Mouse (Mus musculus) heart, adult 2 months (tissue): ENCODE results near the gene Tmem204. TPM values are rescaled to one million over a fixed set of nuclear protein-coding genes. Genes with fewer than 3 reads are reported as not detected.
A peak's percentile ranks its signal among the peaks of the same experiment; 100 is the strongest.

Source experiments
- DNase-seq, 2 experiments: peaks; one replicate each; pipeline ENCODE4 v3.0.0; 2021
- H3K27ac ChIP-seq: fragments of 200-600 bp; 2 replicates; pipeline ENCODE4 v1.8.1; 2022
- H3K27me3 ChIP-seq: fragments of 200-500 bp; 2 replicates; pipeline ENCODE4 v1.6.1; 2012; ENCODE audit warnings: mild to moderate bottlenecking, low read length, inconsistent platforms, mixed read lengths; ENCODE audit not compliant: control insufficient read depth, insufficient read depth
- H3K36me3 ChIP-seq: fragments of 200-500 bp; 2 replicates; pipeline ENCODE4 v1.6.1; 2012; ENCODE audit warnings: low read length, inconsistent platforms; ENCODE audit not compliant: control insufficient read depth, insufficient read depth
- H3K4me1 ChIP-seq: fragments of 200-500 bp; 2 replicates; pipeline ENCODE4 v1.6.1; 2011; ENCODE audit warnings: low read length; ENCODE audit not compliant: control insufficient read depth, insufficient read depth
- H3K4me3 ChIP-seq: fragments of 200-600 bp; 2 replicates; pipeline ENCODE4 v1.8.1; 2022
- H3K79me2 ChIP-seq: fragments of 200-500 bp; replicated peaks from 2 replicates; pipeline ENCODE4 v1.6.1; 2012; ENCODE audit warnings: mild to moderate bottlenecking, inconsistent platforms, low read length, moderate library complexity, mixed read lengths; ENCODE audit not compliant: control insufficient read depth, insufficient read depth
- H3K9ac ChIP-seq: fragments of 200-500 bp; 2 replicates; pipeline ENCODE4 v1.6.1; 2012; ENCODE audit warnings: low read depth, mild to moderate bottlenecking, control low read depth, inconsistent platforms, low read length, mixed read lengths
- CTCF ChIP-seq: fragments of 200-600 bp; IDR thresholded peaks from 2 replicates; pipeline ENCODE4 v1.8.1; 2022; ENCODE audit warnings: antibody characterized with exemption, mild to moderate bottlenecking, moderate library complexity
- EP300 ChIP-seq: fragments of 200-500 bp; IDR thresholded peaks from 2 replicates; pipeline ENCODE4 v1.6.1; 2011; ENCODE audit warnings: low read depth, low read length, control low read depth; ENCODE audit not compliant: insufficient read depth
- POLR2A ChIP-seq: fragments of 200-500 bp; IDR thresholded peaks from 2 replicates; pipeline ENCODE4 v1.6.1; 2011; ENCODE audit warnings: mild to moderate bottlenecking, low read depth, low read length, control low read depth; ENCODE audit not compliant: insufficient read depth
- WGBS: fragments of 180-500 bp; shearing (Covaris S2); methylation state at CpG from one replicate; pipeline ENCODE4 v1.1.7; 2018; 5-methylcytosine and 5-hydroxymethylcytosine counted together
- intact Hi-C: fragments of 180-260 bp; cut with DNase I; formaldehyde crosslinking; loops from one replicate; pipeline ENCODE4 v1.15.1; 2025
- polyA plus RNA-seq: library from polyadenylated mRNA; depleted of rRNA; stranded (reverse); fragments of >200 nt; gene quantifications from 2 replicates; pipeline ENCODE4 v1.2.3, GENCODE M21; 2012
- total RNA-seq, 2 experiments: library from RNA; stranded (reverse); gene quantifications; 2 replicates each; pipeline ENCODE4 v1.2.3; 2021

The Tmem204 gene
- total and polyA plus RNA-seq, 3 experiments, result 40.0 to 77.3 (median 45.1) TPM

DNA sequence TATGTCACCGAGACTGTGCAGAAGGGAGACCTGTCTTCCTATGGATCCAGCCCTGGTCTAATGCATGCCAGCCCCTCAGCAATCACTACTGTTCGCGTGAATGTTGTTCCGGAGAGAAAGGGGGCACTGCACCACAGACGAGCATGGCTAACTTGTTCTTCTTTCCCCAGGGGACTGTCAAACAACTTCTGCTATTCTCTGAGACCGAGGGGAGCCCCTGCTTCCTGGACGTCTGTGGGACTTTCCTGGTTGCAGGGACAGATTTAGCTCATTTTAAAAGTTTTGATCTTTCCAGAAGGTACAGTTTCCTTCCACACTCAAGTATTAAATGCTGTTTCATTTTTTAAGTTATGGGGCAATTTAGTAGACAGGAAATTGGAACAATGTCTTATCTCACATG, 38.5 kb downstream of the Tmem204 start:
- intact Hi-C loops, result no loop called here
- no peaks in the 10 kb centered on the region for H3K27me3 ChIP-seq
- H3K27ac ChIP-seq, result peak overlapping the region; percentile 18

DNA sequence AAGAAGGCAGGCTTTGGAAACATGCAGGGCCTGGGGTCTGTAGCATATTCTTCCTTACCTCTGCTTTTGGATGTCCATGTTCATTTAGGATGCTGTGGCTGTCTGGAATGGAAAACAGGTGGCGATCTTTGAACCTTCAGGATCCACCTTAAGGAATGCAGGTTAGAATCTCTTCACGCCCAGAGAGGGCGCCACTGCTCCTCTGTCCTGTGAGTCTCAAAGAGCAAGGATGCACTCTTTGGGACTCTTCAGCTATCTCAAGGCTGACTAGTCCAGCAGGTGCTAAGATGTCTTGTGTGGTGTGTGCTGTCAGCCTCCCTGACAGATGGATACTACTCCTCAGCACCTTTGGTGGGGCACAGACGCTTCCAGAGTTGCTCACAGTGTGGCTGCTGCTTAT, 47.2 kb downstream of the Tmem204 start:
- WGBS, result 54% methylated on average over 4 of the region's 4 CpGs
- Histone ChIP-seq H3K4me3 (no peak overlapping the region), H3K27me3 (no peaks in the 10 kb centered on the region), H3K4me1 (no peaks in the 10 kb centered on the region), H3K79me2 (no peaks in the 10 kb centered on the region), H3K27ac (no peak overlapping the region), H3K9ac (no peak overlapping the region), H3K36me3 (no peaks in the 10 kb centered on the region)
- TF ChIP-seq EP300 (no peak), CTCF (peak; percentile 76), POLR2A (no peak)
- intact Hi-C loops, result no loop called here
- peak in 1 of 2 experiments; percentile 17 for DNase-seq

More for the DNA sequence above, 38.5 kb downstream of the Tmem204 start:
- Histone ChIP-seq H3K4me3 (no peak overlapping the region), H3K4me1 (peaks cover 5% of the 10 kb centered on the region), H3K36me3 (no peaks in the 10 kb centered on the region), H3K79me2 (no peaks in the 10 kb centered on the region), H3K9ac (no peak overlapping the region; the same call in 1 of the 2 replicates)
- no peak for DNase-seq
- no peak for TF ChIP-seq CTCF
- TF ChIP-seq EP300, result no peak
- TF ChIP-seq POLR2A, result no peak
- WGBS, result 45% methylated on average over 7 of the region's 7 CpGs

DNA sequence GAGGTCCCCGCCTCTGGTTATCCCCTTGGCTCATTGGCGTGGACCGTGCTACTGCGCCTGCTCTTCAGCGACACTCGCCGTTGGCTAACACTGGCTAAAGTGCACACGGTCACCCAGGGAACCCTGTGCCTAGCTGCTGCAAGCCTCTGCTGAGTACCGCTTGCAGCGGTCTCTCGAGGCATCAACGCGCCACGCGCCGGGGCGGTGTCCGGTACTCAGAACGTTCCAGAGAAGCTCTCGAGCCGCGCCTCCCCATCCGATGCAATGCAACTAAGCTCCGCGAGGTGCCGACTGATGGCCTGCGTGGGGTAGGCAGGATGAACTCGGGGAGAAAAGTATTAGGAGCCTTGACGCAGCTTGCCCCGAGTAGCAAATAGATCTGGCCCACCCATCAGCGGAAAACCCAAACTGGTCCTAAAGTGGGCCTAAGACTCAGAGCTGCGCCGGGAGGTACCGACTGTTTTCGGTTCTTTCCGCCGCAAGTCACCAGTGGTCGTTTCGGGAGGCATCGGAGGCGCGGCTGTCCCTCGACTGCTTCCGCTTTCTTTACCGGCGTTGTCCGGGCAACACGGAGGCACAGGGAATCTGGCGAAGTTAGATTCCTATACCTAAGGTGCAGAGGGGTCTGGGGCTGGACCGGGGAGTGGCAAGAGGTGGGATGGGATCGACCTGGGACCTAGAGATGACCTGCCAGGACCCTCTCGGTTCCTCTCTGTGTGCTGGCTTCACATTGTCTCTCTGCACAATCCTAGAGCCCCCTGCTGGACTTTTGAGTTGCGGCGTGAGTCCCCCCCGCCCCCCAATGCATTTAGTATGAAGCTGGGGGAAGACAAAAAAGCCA, 66.9 kb downstream of the Tmem204 start:
- intact Hi-C loops, result loop anchor here (1.0 to 10.0 kb wide), 6 partner anchors 46 to 272 kb away; partner anchors contain the start of genes BC003965, Jpt2 and Ube2i
- no peaks in the 10 kb centered on the region; the same call in 1 of the 2 replicates for H3K4me1 ChIP-seq
- H3K4me3 ChIP-seq, result peak overlapping the region; percentile 71
- DNase-seq, result peak; percentile 81 to 87
- peak overlapping the region; percentile 80 for H3K27ac ChIP-seq
- H3K9ac ChIP-seq, result peak overlapping the region; percentile 55
- peaks cover 11% of the 10 kb centered on the region for H3K36me3 ChIP-seq
- WGBS, result under 1% methylated on average over 55 of the region's 55 CpGs
- H3K79me2 ChIP-seq, result peaks cover 11% of the 10 kb centered on the region
- TF ChIP-seq POLR2A, result peak; percentile 85
- TF ChIP-seq EP300, result 0 out of 2 replicates have a peak, but pooled peaks have one; percentile 16
- TF ChIP-seq CTCF, result peak; percentile 57
- no peaks in the 10 kb centered on the region for H3K27me3 ChIP-seq

DNA sequence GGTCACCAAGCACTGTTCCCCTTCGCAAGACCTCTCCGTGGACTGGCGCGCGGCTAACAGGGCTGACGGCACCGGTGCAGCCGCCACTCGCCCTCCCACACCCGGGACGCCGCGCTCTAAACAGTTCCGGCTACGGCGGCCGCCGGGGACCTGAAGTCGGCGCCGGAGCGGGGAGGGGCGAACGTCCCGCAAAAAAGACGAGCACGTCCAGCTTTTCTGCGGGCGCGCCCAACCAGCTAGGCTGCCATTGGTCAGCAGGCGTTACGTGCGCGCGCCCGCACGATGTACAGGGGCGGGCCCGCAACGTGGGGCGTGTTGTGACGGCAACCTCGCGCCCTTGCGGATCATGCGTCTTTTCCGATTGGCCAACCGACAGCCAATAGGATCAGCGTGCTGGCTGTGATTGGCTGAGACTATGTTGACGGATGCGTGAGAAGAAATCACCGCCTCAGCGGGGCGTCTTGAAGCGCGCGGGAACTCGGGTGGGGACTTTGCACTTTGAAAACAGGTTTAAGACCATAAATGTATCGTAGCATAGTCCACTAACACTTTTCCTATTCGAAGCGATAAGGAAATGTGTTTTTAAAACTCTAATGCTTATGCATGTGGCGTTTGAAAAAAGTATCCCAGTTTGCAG, 67.6 kb downstream of the Tmem204 start, which contains the start of the genes Cramp1l and Ift140:
Cramp1l (minus strand) TSS at position 134 of the 637 bp plus-strand sequence.
Ift140 (plus strand) TSS at position 431 of the 637 bp plus-strand sequence.
- Histone ChIP-seq H3K36me3 (peaks cover 11% of the 10 kb centered on the region), H3K9ac (peak within 1 kb of the TSS; percentile 88), H3K4me3 (peak within 1 kb of the TSS; percentile 71), H3K27me3 (no peaks in the 10 kb centered on the region), H3K79me2 (peaks cover 14% of the 10 kb centered on the region), H3K4me1 (no peaks in the 10 kb centered on the region; the same call in 1 of the 2 replicates), H3K27ac (peak within 1 kb of the TSS; percentile 89)
- intact Hi-C loops, result loop anchor here (2.0 to 10.0 kb wide), 5 partner anchors 47 to 271 kb away; partner anchors contain the start of genes BC003965 and Ube2i
- under 1% methylated on average over 61 of the region's 62 CpGs for WGBS
- TF ChIP-seq EP300, result no peak; the same call in 1 of the 2 replicates
- TF ChIP-seq POLR2A, result peak; percentile 60; the same call in 1 of the 2 replicates
- DNase-seq, result peak; percentile 98 to 100

DNA sequence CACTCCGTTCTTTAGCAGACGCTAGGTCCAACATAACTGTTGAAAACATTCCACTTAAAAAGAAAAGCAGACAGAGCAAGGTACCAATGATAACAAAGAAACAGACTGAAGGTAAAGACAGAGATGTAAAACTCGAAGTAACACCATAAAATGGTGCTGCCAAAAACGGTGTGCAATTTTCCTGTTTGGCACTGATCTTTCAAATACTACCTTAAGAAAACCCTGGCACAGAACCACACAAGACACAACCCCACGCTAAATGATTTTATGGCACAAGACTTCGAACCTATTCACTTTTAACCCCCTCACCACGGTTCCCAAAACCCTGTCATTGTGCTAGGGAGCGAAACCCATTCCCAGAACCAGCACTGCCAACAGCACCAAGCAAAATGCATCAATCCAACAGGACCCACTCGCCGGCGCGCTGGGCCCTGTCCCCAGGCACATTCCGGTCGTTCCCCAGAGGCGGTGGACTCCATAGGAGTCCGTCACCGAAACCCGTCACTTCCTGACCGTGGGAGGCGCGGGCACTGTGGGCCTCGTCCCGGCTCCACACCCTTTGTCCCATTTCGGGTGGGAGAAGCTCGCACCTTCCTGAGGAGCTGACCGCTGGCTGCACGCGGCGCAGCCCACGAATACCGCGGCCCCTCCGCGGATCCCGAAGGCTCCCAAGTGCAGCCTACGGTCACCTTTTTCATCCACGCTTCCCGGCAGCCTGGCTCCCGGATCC, 68.4 kb downstream of the Tmem204 start:
- H3K27ac ChIP-seq, result peak overlapping the region; percentile 89
- intact Hi-C loops, result loop anchor here (5.0 to 10.0 kb wide), 4 partner anchors 47 to 270 kb away; partner anchors contain the start of genes BC003965 and Ube2i
- under 1% methylated on average over 39 of the region's 39 CpGs for WGBS
- peak in 1 of 2 experiments; percentile 60 for DNase-seq
- H3K9ac ChIP-seq, result peak overlapping the region; percentile 88
- peak overlapping the region; percentile 66 for H3K4me3 ChIP-seq
- TF ChIP-seq CTCF (no peak), EP300 (no peak), POLR2A (no peak)
- H3K27me3 ChIP-seq, result no peaks in the 10 kb centered on the region
- H3K36me3 ChIP-seq, result peaks cover 18% of the 10 kb centered on the region
- no peaks in the 10 kb centered on the region; the same call in 1 of the 2 replicates for H3K4me1 ChIP-seq
- peaks cover 14% of the 10 kb centered on the region for H3K79me2 ChIP-seq
